Mouse (Mus musculus) G1E (cell line): ENCODE measurements at regions not wholly inside any gene's neighbourhood (a gene's known extent, or its start where the extent isn't known, plus 50 kb on each side); places are given as distances from the start of the nearest gene placed in this dataset.

Experiments
- ATAC-seq: 2 replicates; pipeline ENCODE4 v1.8.0; 2016; ENCODE audit warnings: mild to moderate bottlenecking; ENCODE audit not compliant: insufficient number of reproducible peaks, poor library complexity, low FRiP score, severe bottlenecking; ENCODE audit errors: extremely low read depth
- DNase-seq: peaks from one replicate; pipeline ENCODE4 v3.0.0; 2012; ENCODE audit warnings: low spot score
- H3K27me3 ChIP-seq: 2 replicates; pipeline ENCODE4 v1.6.1; 2012; ENCODE audit warnings: mild to moderate bottlenecking, low read length, inconsistent platforms; ENCODE audit not compliant: insufficient read depth
- H3K36me3 ChIP-seq: replicated peaks from 2 replicates; pipeline ENCODE3; 2012; ENCODE audit warnings: mild to moderate bottlenecking, inconsistent platforms
- H3K4me1 ChIP-seq: 2 replicates; pipeline ENCODE4 v1.6.1; 2012; ENCODE audit warnings: low read depth, low read length, inconsistent platforms, mixed read lengths; ENCODE audit not compliant: insufficient read depth
- H3K4me3 ChIP-seq: 2 replicates; pipeline ENCODE4 v1.5.1; 2012; ENCODE audit warnings: low read depth, mild to moderate bottlenecking, inconsistent platforms, low read length, moderate library complexity, mixed read lengths
- H3K9me3 ChIP-seq: replicated peaks from 2 replicates; pipeline ENCODE4 v1.6.1; 2012; ENCODE audit warnings: inconsistent platforms
- CTCF ChIP-seq: IDR thresholded peaks from 2 replicates; pipeline ENCODE4 v1.5.1; 2012; ENCODE audit warnings: low read depth, low read length, inconsistent platforms, mixed read lengths
- GATA1 ChIP-seq: IDR thresholded peaks from 2 replicates; pipeline ENCODE4 v1.6.1; 2012; ENCODE audit warnings: borderline replicate concordance, low read length, inconsistent platforms, mixed read lengths
- GATA2 ChIP-seq: IDR thresholded peaks from 2 replicates; pipeline ENCODE4 v1.6.1; 2012; ENCODE audit warnings: low read depth, low read length, inconsistent platforms, borderline replicate concordance
- POLR2AphosphoS5 ChIP-seq: IDR thresholded peaks from 2 replicates; pipeline ENCODE4 v1.6.1; 2012; ENCODE audit warnings: low read depth, low read length, inconsistent platforms; ENCODE audit not compliant: insufficient replicate concordance
- TAL1 ChIP-seq: conservative IDR thresholded peaks from 2 replicates; pipeline ENCODE4 v1.6.1; 2012; ENCODE audit warnings: low read depth, low read length, inconsistent platforms, mixed read lengths

DNA sequence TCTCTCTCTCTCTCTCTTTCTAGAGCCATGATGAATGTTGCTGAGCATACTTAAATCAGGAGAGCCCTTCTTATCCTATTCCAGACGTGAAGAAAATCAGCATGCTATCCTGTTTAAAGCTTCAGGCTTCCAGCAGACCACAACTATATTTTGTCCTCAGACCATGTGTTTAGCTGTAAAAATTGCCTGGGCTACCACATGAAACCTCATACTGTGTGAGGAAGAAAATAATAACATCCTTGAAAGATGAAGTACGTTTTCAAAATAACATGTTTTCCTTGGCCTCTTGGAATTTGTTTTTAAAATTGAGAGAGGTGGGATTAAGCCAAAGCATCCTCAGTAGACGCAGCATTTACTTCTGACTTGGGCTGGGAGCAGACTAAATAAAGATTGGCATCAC is 168.3 kb upstream of the Fam3c start:
- Histone ChIP-seq H3K4me3 (no peak overlapping the region), H3K27me3 (peaks cover 5% of the 10 kb centered on the region; the same call in 1 of the 2 replicates), H3K36me3 (no peaks in the 10 kb centered on the region), H3K9me3 (no peaks in the 10 kb centered on the region), H3K4me1 (no peaks in the 10 kb centered on the region)
- DNase-seq: no peak
- no peak for ATAC-seq
- TF ChIP-seq CTCF (no peak), POLR2AphosphoS5 (no peak), TAL1 (no peak), GATA2 (no peak), GATA1 (no peak)

DNA sequence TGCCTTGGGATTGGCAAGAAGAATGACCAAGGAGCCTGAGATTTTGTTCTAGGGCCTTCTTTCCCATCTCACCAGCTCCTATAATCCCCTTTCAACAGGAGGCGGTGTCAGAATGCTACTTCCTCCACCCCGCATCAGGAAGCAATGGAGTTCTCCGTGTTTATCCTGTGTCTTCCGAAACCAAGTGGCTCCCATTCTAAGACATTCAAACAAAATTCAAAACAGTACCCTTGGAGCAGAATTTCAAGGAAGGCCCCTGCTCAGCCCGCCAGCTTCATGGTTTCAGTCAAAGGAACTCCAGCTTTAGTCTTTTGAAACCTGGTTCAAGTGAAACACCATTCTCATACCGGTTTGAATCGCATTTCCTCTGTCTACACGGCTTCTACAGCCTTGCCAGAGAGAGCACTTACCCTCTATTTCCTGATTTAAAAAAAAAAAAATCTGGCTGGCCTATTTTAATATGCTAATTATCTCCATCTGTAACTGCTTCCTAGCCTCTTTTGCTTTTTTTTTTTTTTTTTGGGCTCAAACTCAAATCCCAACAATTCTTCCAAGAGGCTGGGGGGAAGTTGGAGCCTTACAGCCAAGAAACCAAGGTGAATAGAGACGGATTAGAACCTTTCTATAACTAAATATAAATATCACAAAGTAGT is 167.7 kb upstream of the Fam3c start:
- H3K4me1 ChIP-seq: no peaks in the 10 kb centered on the region
- H3K36me3 ChIP-seq: no peaks in the 10 kb centered on the region
- TF ChIP-seq CTCF: no peak
- TF ChIP-seq GATA2: no peak
- no peak for TF ChIP-seq POLR2AphosphoS5
- no peak for TF ChIP-seq TAL1
- TF ChIP-seq GATA1: no peak
- DNase-seq (no peak), ATAC-seq (no peak)
- H3K9me3 ChIP-seq: no peaks in the 10 kb centered on the region
- no peak overlapping the region for H3K4me3 ChIP-seq
- peaks cover 5% of the 10 kb centered on the region; the same call in 1 of the 2 replicates for H3K27me3 ChIP-seq

DNA sequence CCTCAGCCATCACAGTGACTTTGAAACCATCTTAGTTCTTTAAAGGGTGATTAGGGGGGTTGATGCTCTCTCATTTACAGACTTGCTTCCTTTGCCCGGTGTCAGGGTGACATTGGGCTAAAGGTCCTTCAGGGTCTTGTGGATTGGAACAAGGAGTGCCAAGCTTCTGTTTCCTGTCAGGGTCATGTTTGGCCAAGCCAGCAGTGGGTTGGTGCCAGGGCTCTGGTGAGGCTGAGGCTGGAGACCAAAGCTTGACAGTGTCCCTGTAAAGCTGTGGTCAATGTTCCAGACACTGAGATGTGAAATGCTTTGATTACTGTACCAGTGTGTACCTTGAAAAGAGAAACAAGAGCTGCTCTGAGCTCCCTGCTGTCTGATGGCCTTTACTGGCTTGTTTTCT is 150.8 kb upstream of the Fam3c start:
- Histone ChIP-seq H3K36me3 (no peaks in the 10 kb centered on the region), H3K4me3 (no peak overlapping the region), H3K4me1 (no peaks in the 10 kb centered on the region), H3K9me3 (no peaks in the 10 kb centered on the region), H3K27me3 (peaks cover 17% of the 10 kb centered on the region)
- no peak for TF ChIP-seq GATA1
- TF ChIP-seq POLR2AphosphoS5: no peak
- TF ChIP-seq GATA2: no peak
- no peak for TF ChIP-seq TAL1
- TF ChIP-seq CTCF: no peak
- ATAC-seq (no peak), DNase-seq (no peak)

DNA sequence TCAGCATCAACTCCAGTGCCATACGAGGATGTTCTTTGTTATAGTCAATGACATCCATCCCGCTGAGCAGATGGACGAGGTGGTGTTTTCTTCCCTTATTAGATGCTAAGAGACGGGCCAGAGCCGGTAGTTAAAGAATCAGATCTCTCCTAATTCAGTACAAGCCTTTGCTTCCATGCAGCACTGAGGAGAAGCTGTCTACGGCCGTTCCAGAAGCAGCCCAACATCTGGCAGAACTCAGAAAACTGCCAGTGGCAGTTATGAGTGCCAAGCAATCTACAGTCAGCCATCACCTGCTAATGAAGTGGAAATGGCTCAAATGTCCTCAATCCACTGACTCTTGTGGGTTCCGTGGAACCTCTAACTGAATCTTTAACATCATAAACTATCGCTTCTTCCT is 141.3 kb upstream of the Fam3c start:
- no peaks in the 10 kb centered on the region for H3K9me3 ChIP-seq
- ATAC-seq: no peak

DNA sequence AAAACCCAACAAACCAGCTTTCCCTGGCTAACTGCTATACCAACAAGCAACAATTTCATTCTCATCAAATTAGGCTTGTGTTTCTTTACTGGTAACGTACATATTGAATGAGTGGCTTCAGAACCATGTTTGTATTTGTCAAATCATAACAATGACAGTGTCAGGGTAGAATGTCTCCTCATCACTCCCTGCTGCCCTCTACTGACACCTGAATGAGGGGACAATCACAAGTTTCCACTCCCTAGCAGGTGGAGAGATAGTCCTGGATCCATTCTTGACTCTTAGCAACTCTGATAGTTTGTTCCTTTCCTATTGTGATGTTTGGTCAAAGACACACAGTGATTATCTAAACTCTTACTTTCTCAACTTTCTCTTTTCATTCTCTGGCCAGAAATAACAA is 140.4 kb upstream of the Fam3c start:
- peaks cover 20% of the 10 kb centered on the region for H3K27me3 ChIP-seq
- no peak for DNase-seq
- no peak for ATAC-seq
- TF ChIP-seq GATA1: no peak
- H3K4me3 ChIP-seq: no peak overlapping the region
- H3K9me3 ChIP-seq: no peaks in the 10 kb centered on the region
- H3K4me1 ChIP-seq: peaks cover 26% of the 10 kb centered on the region
- H3K36me3 ChIP-seq: no peaks in the 10 kb centered on the region

More for the DNA sequence above, 141.3 kb upstream of the Fam3c start:
- Histone ChIP-seq H3K36me3 (no peaks in the 10 kb centered on the region), H3K27me3 (peaks cover 25% of the 10 kb centered on the region), H3K4me3 (no peak overlapping the region), H3K4me1 (peaks cover 18% of the 10 kb centered on the region)
- no peak for DNase-seq
- no peak for TF ChIP-seq CTCF
- no peak for TF ChIP-seq TAL1
- TF ChIP-seq GATA1: no peak
- no peak for TF ChIP-seq POLR2AphosphoS5
- TF ChIP-seq GATA2: no peak

DNA sequence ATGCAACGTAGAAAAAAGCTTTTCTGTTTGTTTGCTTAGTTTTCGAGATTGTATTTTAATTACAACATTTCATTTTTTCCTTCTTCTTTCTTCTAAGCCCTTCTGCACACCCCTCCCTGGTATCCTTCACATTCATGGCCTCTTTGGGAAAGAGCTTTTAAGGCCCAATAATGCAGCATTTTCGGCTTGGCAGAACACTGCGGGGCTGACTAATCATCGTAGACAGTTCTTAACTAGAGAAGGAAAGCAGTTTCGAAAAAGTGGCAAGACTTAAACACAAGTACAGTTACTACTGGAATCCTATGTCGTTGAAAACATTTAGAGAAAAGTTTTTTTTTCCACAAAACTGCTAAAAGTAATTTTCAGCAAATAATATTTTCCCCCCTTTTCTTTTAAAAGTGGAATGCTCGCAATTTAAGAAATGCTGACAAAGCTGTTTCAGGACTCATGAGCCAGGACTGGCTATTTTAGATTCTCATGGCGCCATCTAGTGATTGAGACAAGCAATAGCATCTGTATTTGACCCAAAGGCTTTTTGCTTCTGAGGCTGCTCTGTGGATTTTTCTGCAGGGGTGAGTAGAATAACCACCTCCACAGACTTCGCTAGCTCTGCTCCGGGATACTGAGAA is 137.7 kb upstream of the Fam3c start:
- peak; percentile 59 for ATAC-seq
- peaks cover 9% of the 10 kb centered on the region; the same call in 1 of the 2 replicates for H3K27me3 ChIP-seq
- TF ChIP-seq CTCF: peak; percentile 46; the same call in 1 of the 2 replicates
- TF ChIP-seq GATA2: no peak
- DNase-seq: peak; percentile 36
- H3K36me3 ChIP-seq: no peaks in the 10 kb centered on the region
- H3K4me3 ChIP-seq: no peak overlapping the region; the same call in 1 of the 2 replicates
- peaks cover 35% of the 10 kb centered on the region for H3K4me1 ChIP-seq
- H3K9me3 ChIP-seq: no peaks in the 10 kb centered on the region

DNA sequence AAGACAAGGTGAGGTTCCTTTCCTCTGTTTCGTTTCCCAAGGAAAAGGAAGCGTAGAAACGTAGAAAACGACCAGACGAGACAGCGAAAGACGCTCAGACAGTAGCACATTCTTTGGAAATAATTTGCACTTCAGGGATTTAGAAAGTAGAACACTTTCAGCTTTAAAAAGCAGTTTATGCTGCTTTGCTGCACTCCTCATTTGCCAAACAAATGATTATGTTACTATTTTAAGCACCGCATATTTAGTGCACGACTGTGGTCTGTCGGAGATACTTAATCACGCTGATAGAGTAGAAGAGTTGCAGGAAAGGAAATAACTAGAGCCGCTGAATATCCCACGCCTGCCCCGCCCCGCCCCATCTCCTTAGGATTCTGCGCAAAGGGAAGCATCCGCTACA is 136.9 kb upstream of the Fam3c start:
- peaks cover 43% of the 10 kb centered on the region for H3K4me1 ChIP-seq
- H3K36me3 ChIP-seq: no peaks in the 10 kb centered on the region
- no peak for DNase-seq
- H3K27me3 ChIP-seq: peaks cover 4% of the 10 kb centered on the region; the same call in 1 of the 2 replicates
- TF ChIP-seq POLR2AphosphoS5: no peak
- TF ChIP-seq GATA2: no peak
- TF ChIP-seq TAL1: no peak
- TF ChIP-seq CTCF: no peak
- no peak for TF ChIP-seq GATA1
- no peaks in the 10 kb centered on the region for H3K9me3 ChIP-seq
- ATAC-seq: no peak
- H3K4me3 ChIP-seq: no peak overlapping the region
